Mouse (Mus musculus): ENCODE data around the gene Polr2e. TPM values are rescaled to one million over a fixed set of nuclear protein-coding genes. Genes with fewer than 3 reads are reported as not detected.

Gene Polr2e
- polyA plus RNA-seq, 1 experiment from 2014 or later = 54.3 TPM

- WGBS (ENCODE audit: missing documents) = 31% methylated on average over 27 of the region's 27 CpGs
- Histone ChIP-seq H3K36me3 (ENCODE audit: inconsistent target) (no peaks in the 10 kb centered on the region), H3K4me3 (ENCODE audit: inconsistent target) (no peak overlapping the region), H3K79me2 (ENCODE audit: inconsistent target) (peaks cover 9% of the 10 kb centered on the region), H3K27ac (no peak overlapping the region)
Measured at GRCm38 (mm10) chr10:79987771-79988505, 51.7 kb downstream of the Polr2e start.

- 2% methylated on average over 11 of the region's 11 CpGs for WGBS (ENCODE audit: missing documents)
Measured at GRCm38 (mm10) chr10:79986963-79987362, 52.6 kb downstream of the Polr2e start.

GRCm38 (mm10) chr10:79986232-79986878 lies 53.2 kb downstream of the Polr2e start:
- 23% methylated on average over 6 of the region's 6 CpGs for whole genome bisulfite sequencing (ENCODE audit: missing documents)
- no peaks in the 10 kb centered on the region for H3K36me3 ChIP-seq (ENCODE audit: inconsistent target)
- H3K27ac ChIP-seq = peak overlapping the region; percentile 93
- peak overlapping the region; percentile 55; the same call in 1 of the 2 replicates for H3K4me3 ChIP-seq (ENCODE audit: inconsistent target)
- H3K79me2 ChIP-seq (ENCODE audit: inconsistent target) = peaks cover 25% of the 10 kb centered on the region

More at GRCm38 (mm10) chr10:79986963-79987362, 52.6 kb downstream of the Polr2e start:
- H3K36me3 ChIP-seq (ENCODE audit: inconsistent target) = no peaks in the 10 kb centered on the region
- H3K79me2 ChIP-seq (ENCODE audit: inconsistent target) = peaks cover 19% of the 10 kb centered on the region
- no peak overlapping the region for H3K4me3 ChIP-seq (ENCODE audit: inconsistent target)
- peak overlapping the region; percentile 93 for H3K27ac ChIP-seq

Other genes starting within 250 kb of the Polr2e start
- gene Prss57, start 248.8 kb downstream of the Polr2e start, polyA plus RNA-seq (2018) = not detected in 3 replicates
- 1.3 to 1.9 TPM (median 1.8 TPM) in 3 replicates for gene Palm, start 246.2 kb downstream of the Polr2e start, polyA plus RNA-seq (2018)
- 0.23 to 0.95 TPM (median 0.93 TPM) in 3 replicates for gene Misp, start 218.8 kb downstream of the Polr2e start, polyA plus RNA-seq (2018)
- gene Ptbp1, start 185.4 kb downstream of the Polr2e start, polyA plus RNA-seq (2018) = 119 to 188 TPM (median 143 TPM) in 3 replicates
- gene Prtn3, start 165.3 kb downstream of the Polr2e start, polyA plus RNA-seq (2018) = 0.96 to 1.6 TPM (median 1.2 TPM) in 3 replicates
- 0.64 to 2.5 TPM (median 1.0 TPM) in 3 replicates for gene Plppr3, start 165.2 kb downstream of the Polr2e start, polyA plus RNA-seq (2018)
- 0.67 to 0.89 TPM in 2 of 3 replicates, not detected in the other for gene Elane, start 153.5 kb downstream of the Polr2e start, polyA plus RNA-seq (2018)
- not detected in 3 replicates for gene Cfd, start 148.9 kb downstream of the Polr2e start, polyA plus RNA-seq (2018)
- 10.6 to 18.8 TPM (median 16.5 TPM) in 3 replicates for gene Med16, start 130.9 kb downstream of the Polr2e start, polyA plus RNA-seq (2018)
- 5.7 TPM in 1 of 3 replicates, not detected in the others for gene Gm26602, start 128.9 kb downstream of the Polr2e start, polyA plus RNA-seq (2018)
- gene Kiss1r, start 122.8 kb downstream of the Polr2e start, polyA plus RNA-seq (2018) = 0.27 to 0.89 TPM (median 0.30 TPM) in 3 replicates
- gene R3hdm4, start 118.6 kb downstream of the Polr2e start, polyA plus RNA-seq (2018) = 41.6 to 61.5 TPM (median 54.4 TPM) in 3 replicates
- 13.8 to 37.4 TPM (median 29.1 TPM) in 3 replicates for gene Arid3a, start 112.8 kb downstream of the Polr2e start, polyA plus RNA-seq (2018)
- 11.4 to 31.4 TPM (median 18.8 TPM) in 3 replicates for gene Wdr18, start 79.6 kb downstream of the Polr2e start, polyA plus RNA-seq (2018)
- gene Grin3b, start 69.1 kb downstream of the Polr2e start, polyA plus RNA-seq (2018) = not detected in 3 replicates
- 37.3 to 67.6 TPM (median 52.3 TPM) in 3 replicates for gene Tmem259, start 55.5 kb downstream of the Polr2e start, polyA plus RNA-seq (2018)
- gene Cnn2, start 51.2 kb downstream of the Polr2e start, polyA plus RNA-seq (2018) = 4.0 to 9.8 TPM (median 4.7 TPM) in 3 replicates
- gene Abca7, start 43.3 kb downstream of the Polr2e start, polyA plus RNA-seq (2018) = 3.3 to 10.6 TPM (median 4.0 TPM) in 3 replicates
- gene Arhgap45, start 23.1 kb downstream of the Polr2e start, polyA plus RNA-seq (2018) = 56.2 to 124 TPM (median 74.2 TPM) in 3 replicates
- 427 to 512 TPM (median 481 TPM) in 3 replicates for gene Gpx4, start 7.4 kb upstream of the Polr2e start, polyA plus RNA-seq (2018)
- gene Sbno2, start 65.8 kb upstream of the Polr2e start, polyA plus RNA-seq (2018) = 23.7 to 43.6 TPM (median 42.5 TPM) in 3 replicates
- 72.6 to 106 TPM (median 79.6 TPM) in 3 replicates for gene Stk11, start 76.0 kb upstream of the Polr2e start, polyA plus RNA-seq (2018)
- 68.4 to 213 TPM (median 169 TPM) in 3 replicates for gene Atp5d, start 98.8 kb upstream of the Polr2e start, polyA plus RNA-seq (2018)
- 1.9 to 3.0 TPM (median 2.4 TPM) in 3 replicates for gene Cbarp, start 101.0 kb upstream of the Polr2e start, polyA plus RNA-seq (2018)
- 16.3 to 36.3 TPM (median 20.3 TPM) in 3 replicates for gene Midn, start 108.5 kb upstream of the Polr2e start, polyA plus RNA-seq (2018)
- gene Cirbp, start 126.2 kb upstream of the Polr2e start, polyA plus RNA-seq (2018) = 17.6 to 31.0 TPM (median 19.0 TPM) in 3 replicates
- gene 1600002K03Rik, start 133.1 kb upstream of the Polr2e start, polyA plus RNA-seq (2018) = 4.4 to 19.3 TPM (median 13.3 TPM) in 3 replicates
- 0.11 to 0.29 TPM (median 0.26 TPM) in 3 replicates for gene Efna2, start 139.7 kb upstream of the Polr2e start, polyA plus RNA-seq (2018)
- gene Mum1, start 186.6 kb upstream of the Polr2e start, polyA plus RNA-seq (2018) = 5.1 to 14.8 TPM (median 7.6 TPM) in 3 replicates
- 31.2 to 113 TPM (median 79.8 TPM) in 3 replicates for gene Ndufs7, start 209.3 kb upstream of the Polr2e start, polyA plus RNA-seq (2018)
- 8.2 to 24.0 TPM (median 13.8 TPM) in 3 replicates for gene Gamt, start 221.2 kb upstream of the Polr2e start, polyA plus RNA-seq (2018)
- 75.1 to 96.3 TPM (median 76.2 TPM) in 3 replicates for gene Dazap1, start 221.7 kb upstream of the Polr2e start, polyA plus RNA-seq (2018)